In genomic region chr11:117777111-117777510, GRCm38 (mm10) we compare ENCODE assay signal across 23 mouse cellular contexts. TPM values are rescaled to one million over a fixed set of nuclear protein-coding genes. Genes with fewer than 3 reads are reported as not detected.
A peak's percentile ranks its signal among the peaks of the same experiment; 100 is the strongest.
DNase-seq lines count a peak whose midpoint lies in the region; ATAC-seq and TF ChIP-seq lines count a peak whose summit lies in the region.
"Had no signal": no experiment of that assay in that cellular context is flagged by ENCODE, and none has a peak within 500 bp of the region (broad histone marks: within the 10 kb centered on the region; RNA-seq: fewer than 3 reads in every experiment).

No protein-coding gene starts in this region.

- no peaks in the 10 kb centered on the region for H3K27me3 ChIP-seq in heart, postnatal 0 days (ENCODE audit: control insufficient read depth, insufficient read depth, low read length)
- H3K27me3 ChIP-seq in heart, adult 2 months (ENCODE audit: control insufficient read depth, insufficient read depth, low read length) = no peaks in the 10 kb centered on the region
- H3K27me3 ChIP-seq in liver, embryonic 15.5 days = no peaks in the 10 kb centered on the region
- H3K27me3 ChIP-seq: lung, embryonic 15.5 days had no signal

- WGBS in heart, postnatal 0 days = 90% methylated on average over 5 of the region's 5 CpGs
- 82% methylated on average over 5 of the region's 5 CpGs for WGBS in heart, adult 2 months
- WGBS in liver, embryonic 15.5 days (ENCODE audit: insufficient replicate concordance) = 68% methylated on average over 5 of the region's 5 CpGs

- peaks cover 40% of the 10 kb centered on the region for H3K36me3 ChIP-seq in heart, postnatal 0 days (replicated peaks; ENCODE audit: control insufficient read depth, insufficient read depth, low read length)
- no peaks in the 10 kb centered on the region for H3K36me3 ChIP-seq in heart, adult 2 months (ENCODE audit: control insufficient read depth, insufficient read depth, low read length)
- H3K36me3 ChIP-seq in liver, embryonic 15.5 days (replicated peaks) = peaks cover 68% of the 10 kb centered on the region
- H3K36me3 ChIP-seq: hindbrain, embryonic 13.5 days; lung, embryonic 15.5 days had no signal

- no peak overlapping the region for H3K4me3 ChIP-seq in heart, postnatal 0 days (ENCODE audit: low read depth, low read length)
- H3K4me3 ChIP-seq in heart, adult 2 months = no peak overlapping the region
- H3K4me3 ChIP-seq in liver, embryonic 15.5 days (replicated peaks) = no peak overlapping the region
- no peak overlapping the region for H3K4me3 ChIP-seq in gastrocnemius, adult 2 months
- H3K4me3 ChIP-seq: hindbrain, embryonic 13.5 days; limb, embryonic 13.5 days; lung, embryonic 15.5 days had no signal

- H3K4me2 ChIP-seq in heart, postnatal 0 days (ENCODE audit: low read depth, low read length) = no peak overlapping the region
- H3K4me2 ChIP-seq in liver, embryonic 15.5 days = peak overlapping the region; percentile 96
- H3K4me2 ChIP-seq: hindbrain, embryonic 13.5 days; limb, embryonic 13.5 days; lung, embryonic 15.5 days had no signal

- no peak for ATAC-seq in heart, postnatal 0 days (ENCODE audit: insufficient read depth, low read depth)
- ATAC-seq in liver, embryonic 15.5 days (ENCODE audit: insufficient read depth) = no peak
- ATAC-seq: forebrain, postnatal 0 days; midbrain, embryonic 16.5 days had no signal

- no peak for TF ChIP-seq CTCF in heart, postnatal 0 days (IDR thresholded peaks at IDR 0.05; ENCODE audit: low read depth)
- no peak for TF ChIP-seq CTCF in heart, adult 2 months (IDR thresholded peaks at IDR 0.05)
- TF ChIP-seq CTCF in gastrocnemius, adult 2 months (IDR thresholded peaks at IDR 0.05) = no peak

- no peak for TF ChIP-seq POLR2A in heart, adult 2 months (IDR thresholded peaks at IDR 0.05; ENCODE audit: insufficient read depth, low read depth, low read length)

- H3K27ac ChIP-seq in heart, postnatal 0 days (ENCODE audit: low read depth) = peak overlapping the region; percentile 36; the same call in 1 of the 2 replicates
- no peak overlapping the region for H3K27ac ChIP-seq in heart, adult 2 months
- H3K27ac ChIP-seq in liver, embryonic 15.5 days (replicated peaks) = peak overlapping the region; percentile 60
- H3K27ac ChIP-seq in gastrocnemius, adult 2 months = no peak overlapping the region
- H3K27ac ChIP-seq: hindbrain, embryonic 13.5 days; limb, embryonic 13.5 days; lung, embryonic 15.5 days had no signal

- peaks cover 30% of the 10 kb centered on the region for H3K4me1 ChIP-seq in heart, postnatal 0 days (ENCODE audit: control insufficient read depth, insufficient read depth)
- peaks cover 6% of the 10 kb centered on the region; the same call in 1 of the 2 replicates for H3K4me1 ChIP-seq in heart, adult 2 months (ENCODE audit: control insufficient read depth, insufficient read depth, low read length)
- H3K4me1 ChIP-seq in liver, embryonic 15.5 days (replicated peaks) = peaks cover 56% of the 10 kb centered on the region

- no peak for DNase-seq in heart, postnatal 0 days (ENCODE audit: low spot score)
- DNase-seq in heart, adult 2 months = no peak
- DNase-seq in thymus, postnatal 0 days (ENCODE audit: low spot score) = peak; percentile 66
- DNase-seq in thymus, adult 18-20 months = no peak
- peak; percentile 45 for DNase-seq in thymus, postnatal 25 days
- no peak for DNase-seq in embryo, embryonic 10 days (ENCODE audit: low spot score)
- no peak for DNase-seq in gastrocnemius, adult 2 months
- DNase-seq: cerebellum, postnatal 14 days; forebrain, postnatal 0 days; gastrocnemius, postnatal 14 days; heart, postnatal 10 days; kidney, postnatal 36 days; layer of hippocampus, adult 9-11 months had no signal

- no peaks in the 10 kb centered on the region for H3K9me3 ChIP-seq in heart, postnatal 0 days (replicated peaks; ENCODE audit: control insufficient read depth, low read length)
- H3K9me3 ChIP-seq in liver, embryonic 15.5 days (replicated peaks) = no peaks in the 10 kb centered on the region
- H3K9me3 ChIP-seq: hindbrain, embryonic 13.5 days; limb, embryonic 13.5 days; lung, embryonic 15.5 days had no signal

- TF ChIP-seq EP300 in heart, postnatal 0 days (IDR thresholded peaks at IDR 0.05; ENCODE audit: low read depth) = no peak
- no peak for TF ChIP-seq EP300 in heart, adult 2 months (IDR thresholded peaks at IDR 0.05; ENCODE audit: insufficient read depth, low read depth, low read length)

- intact Hi-C loops in heart, adult 2 months (cut with DNase I) = no loop called here
- intact Hi-C loops in gastrocnemius, adult 2 months (cut with DNase I) = no loop called here

- H3K79me2 ChIP-seq in heart, adult 2 months (replicated peaks; ENCODE audit: control insufficient read depth, insufficient read depth, low read length) = no peaks in the 10 kb centered on the region

- no peak overlapping the region for H3K9ac ChIP-seq in heart, postnatal 0 days (replicated peaks; ENCODE audit: low read depth, low read length)
- no peak overlapping the region for H3K9ac ChIP-seq in heart, adult 2 months (ENCODE audit: low read depth, low read length)
- no peak overlapping the region for H3K9ac ChIP-seq in liver, embryonic 15.5 days
- H3K9ac ChIP-seq: forebrain, postnatal 0 days; hindbrain, embryonic 13.5 days; limb, embryonic 13.5 days; lung, embryonic 15.5 days had no signal

RNA-seq across cellular contexts. Expression of gene Tmc8, which starts 4.8 kb away (rescaled TPM):
- total RNA-seq in heart, postnatal 0 days (2014; rRNA removed; ENCODE audit: low replicate concordance) = 2.6 and 8.7 TPM in 2 replicates
- 1.4 and 2.3 TPM in 2 replicates for polyA plus RNA-seq in heart, postnatal 0 days (2015; fragmentation: Nextera tagmentation; extraction: Ambion mirVana)
- total RNA-seq in heart, adult 2 months (2021) = 1 to 10 TPM; 3.3 to 3.7 TPM
- polyA plus RNA-seq in heart, adult 2 months (2012; rRNA removed) = 6.1 and 9.5 TPM in 2 replicates
- polyA plus RNA-seq in thymus, postnatal 0 days (2015; fragmentation: Nextera tagmentation; extraction: Ambion mirVana) = 37.5 and 41.1 TPM in 2 replicates
- polyA plus RNA-seq in liver, embryonic 15.5 days (2015; fragmentation: Nextera tagmentation; extraction: Ambion mirVana) = 15.0 and 20.4 TPM in 2 replicates
- 1 to 10 TPM; 1.0 TPM for total RNA-seq in gastrocnemius, adult 2 months (2021)

RNA-seq across cellular contexts. Expression of gene Tmc6, which starts 4.9 kb away (rescaled TPM):
- total RNA-seq in heart, postnatal 0 days (2014; rRNA removed; ENCODE audit: low replicate concordance) = 23.4 and 31.8 TPM in 2 replicates
- 16.3 and 20.4 TPM in 2 replicates for polyA plus RNA-seq in heart, postnatal 0 days (2015; fragmentation: Nextera tagmentation; extraction: Ambion mirVana)
- total RNA-seq in heart, adult 2 months (2021) = 10 to 100 TPM; 12.6 to 15.7 TPM
- 18.1 and 23.3 TPM in 2 replicates for polyA plus RNA-seq in heart, adult 2 months (2012; rRNA removed)
- 46.7 and 58.9 TPM in 2 replicates for polyA plus RNA-seq in thymus, postnatal 0 days (2015; fragmentation: Nextera tagmentation; extraction: Ambion mirVana)
- polyA plus RNA-seq in liver, embryonic 15.5 days (2015; fragmentation: Nextera tagmentation; extraction: Ambion mirVana) = 51.0 and 57.8 TPM in 2 replicates
- total RNA-seq in gastrocnemius, adult 2 months (2021) = 1 to 10 TPM; 4.3 to 4.5 TPM

RNA-seq across cellular contexts. Expression of gene 6030468B19Rik, which starts 20.3 kb away (rescaled TPM):
- not detected in 2 replicates for total RNA-seq in heart, postnatal 0 days (2014; rRNA removed; ENCODE audit: low replicate concordance)
- polyA plus RNA-seq in heart, postnatal 0 days (2015; fragmentation: Nextera tagmentation; extraction: Ambion mirVana) = not detected in 2 replicates
- not detected for total RNA-seq in heart, adult 2 months (2021)
- 0.16 TPM in 1 of 2 replicates, not detected in the other for polyA plus RNA-seq in heart, adult 2 months (2012; rRNA removed)
- 0.21 and 0.55 TPM in 2 replicates for polyA plus RNA-seq in thymus, postnatal 0 days (2015; fragmentation: Nextera tagmentation; extraction: Ambion mirVana)
- polyA plus RNA-seq in liver, embryonic 15.5 days (2015; fragmentation: Nextera tagmentation; extraction: Ambion mirVana) = 90.0 and 95.8 TPM in 2 replicates
- total RNA-seq in gastrocnemius, adult 2 months (2021) = not detected
- total RNA-seq: adrenal gland, adult 18-20 months; ES-E14; forebrain, postnatal 0 days; gastrocnemius, postnatal 14 days; heart, postnatal 10 days; left cerebral cortex, postnatal 10 days had no signal
- polyA plus RNA-seq: forebrain, postnatal 0 days; hindbrain, embryonic 13.5 days; midbrain, embryonic 16.5 days had no signal

RNA-seq across cellular contexts. Expression of gene Gm20708, which starts 32.4 kb away (rescaled TPM):
- total RNA-seq in heart, postnatal 0 days (2014; rRNA removed; ENCODE audit: low replicate concordance) = 2.6 TPM in 1 of 2 replicates, not detected in the other
- 0.52 and 0.68 TPM in 2 replicates for polyA plus RNA-seq in heart, postnatal 0 days (2015; fragmentation: Nextera tagmentation; extraction: Ambion mirVana)
- under 1 TPM; 0.44 to 0.48 TPM for total RNA-seq in heart, adult 2 months (2021)
- 0.57 and 0.79 TPM in 2 replicates for polyA plus RNA-seq in heart, adult 2 months (2012; rRNA removed)
- 0.13 and 0.48 TPM in 2 replicates for polyA plus RNA-seq in thymus, postnatal 0 days (2015; fragmentation: Nextera tagmentation; extraction: Ambion mirVana)
- 0.28 and 0.45 TPM in 2 replicates for polyA plus RNA-seq in liver, embryonic 15.5 days (2015; fragmentation: Nextera tagmentation; extraction: Ambion mirVana)
- total RNA-seq in gastrocnemius, adult 2 months (2021) = 1 to 10 TPM in 1 of 2 experiments, under 1 TPM in 1; 0.86 to 1.6 TPM
- polyA plus RNA-seq: embryonic facial prominence, embryonic 11.5 days; neural tube, embryonic 11.5 days had no signal

RNA-seq across cellular contexts. Expression of gene Syngr2, which starts 32.4 kb away (rescaled TPM):
- total RNA-seq in heart, postnatal 0 days (2014; rRNA removed; ENCODE audit: low replicate concordance) = 151 TPM in 2 replicates
- 95.2 and 105 TPM in 2 replicates for polyA plus RNA-seq in heart, postnatal 0 days (2015; fragmentation: Nextera tagmentation; extraction: Ambion mirVana)
- total RNA-seq in heart, adult 2 months (2021) = 100 to 1,000 TPM; 109 to 129 TPM
- 217 and 273 TPM in 2 replicates for polyA plus RNA-seq in heart, adult 2 months (2012; rRNA removed)
- 100.0 and 116 TPM in 2 replicates for polyA plus RNA-seq in thymus, postnatal 0 days (2015; fragmentation: Nextera tagmentation; extraction: Ambion mirVana)
- 49.2 and 54.7 TPM in 2 replicates for polyA plus RNA-seq in liver, embryonic 15.5 days (2015; fragmentation: Nextera tagmentation; extraction: Ambion mirVana)
- 100 to 1,000 TPM; 169 to 173 TPM for total RNA-seq in gastrocnemius, adult 2 months (2021)

Comparison
In these comparisons a context has a peak if more than half of its experiments do, and no peak if none do; other contexts are left out.
1. DNase-seq: peak in thymus, postnatal 0 days (single experiment) and thymus, postnatal 25 days (single experiment); none in heart, postnatal 0 days (single experiment), heart, adult 2 months (0 of 2), thymus, adult 18-20 months (0 of 2), embryo, embryonic 10 days (single experiment) and gastrocnemius, adult 2 months (single experiment).
2. H3K27ac ChIP-seq: peak in heart, postnatal 0 days (single experiment) and liver, embryonic 15.5 days (single experiment); none in heart, adult 2 months (single experiment) and gastrocnemius, adult 2 months (single experiment).
3. RNA of gene 6030468B19Rik, which starts 20.3 kb away (polyA plus RNA-seq): 90.0 to 95.8 TPM in liver, embryonic 15.5 days; 0.21 to 0.55 TPM in thymus, postnatal 0 days, 0.16 TPM in heart, adult 2 months and not detected in heart, postnatal 0 days; every median in the first group is over 10 times any median in the second.